Mouse (Mus musculus) adrenal gland, postnatal 4 days (tissue): ENCODE measurements around the gene Gpatch2. TPM values are rescaled to one million over a fixed set of nuclear protein-coding genes. Genes with fewer than 3 reads are reported as not detected.

Source experiments
- DNase-seq, 2 experiments: peaks; one replicate each; pipeline ENCODE4 v3.0.0; 2021 to 2022; ENCODE audit warnings: low spot score in 2 of 2, mixed read lengths in 2 of 2
- total RNA-seq, 2 experiments: library from RNA; stranded (reverse); gene quantifications; 2 replicates each; pipeline ENCODE4 v1.2.3; 2021

Gene Gpatch2
- total RNA-seq, 2 experiments from 2014 or later, result 26.8 to 32.8 TPM

GRCm38 (mm10) chr1:187365424-187365823 is 150.1 kb downstream of the Gpatch2 start:
- DNase-seq, result no peak

- no peak for DNase-seq
Measured at GRCm38 (mm10) chr1:187366806-187367205, 151.5 kb downstream of the Gpatch2 start.

GRCm38 (mm10) chr1:187369049-187369448 is 153.7 kb downstream of the Gpatch2 start:
- no peak for DNase-seq

GRCm38 (mm10) chr1:187373506-187373905 is 158.2 kb downstream of the Gpatch2 start:
- no peak for DNase-seq

- DNase-seq, result no peak
Measured at GRCm38 (mm10) chr1:187374418-187374817, 159.1 kb downstream of the Gpatch2 start.

- DNase-seq, result no peak
Measured at GRCm38 (mm10) chr1:187376946-187377671, 161.8 kb downstream of the Gpatch2 start.

GRCm38 (mm10) chr1:187377865-187378524 is 162.7 kb downstream of the Gpatch2 start:
- no peak for DNase-seq

GRCm38 (mm10) chr1:187389476-187389875 is 174.2 kb downstream of the Gpatch2 start:
- DNase-seq, result no peak

GRCm38 (mm10) chr1:187400834-187401233 is 185.5 kb downstream of the Gpatch2 start:
- no peak for DNase-seq

Other genes with a start within 250 kb of the Gpatch2 start
- gene D1Pas1, start 248.1 kb upstream of the Gpatch2 start, total RNA-seq, result under 1 TPM in 1 of 2 experiments, not detected in 1; 0.08 TPM
- gene Spata17, start within 50 bp of the Gpatch2 start, total RNA-seq, result under 1 TPM in 1 of 2 experiments, not detected in 1; 0.62 TPM